Mouse (Mus musculus) fibroblast of lung, adult 2 months (primary cell): ENCODE data around the gene Atp6v1g2.

ENCODE experiments used
- DNase-seq: peaks from one replicate; pipeline ENCODE4 v3.0.0-alpha.2; 2011; ENCODE audit warnings: low read depth

Gene Atp6v1g2

DNA sequence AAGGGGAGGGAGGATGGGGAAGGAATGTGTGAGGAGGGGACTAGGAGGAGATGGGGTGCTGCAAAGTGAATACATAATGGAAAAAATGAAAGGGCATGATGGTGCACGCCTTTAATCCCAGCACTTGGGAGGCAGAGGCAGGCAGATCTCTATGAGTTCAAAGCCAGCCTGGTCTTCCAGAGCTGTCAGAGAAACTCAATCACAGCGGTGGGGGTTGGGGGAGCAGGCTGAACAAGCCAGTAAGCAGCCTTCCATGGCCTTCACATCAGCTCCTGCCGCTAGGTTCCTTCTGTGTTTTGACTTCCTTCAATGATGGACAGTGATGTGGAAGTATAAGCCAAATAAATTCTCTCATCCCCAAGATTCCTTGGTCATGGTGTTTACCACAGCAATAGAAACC is 21.8 kb downstream of the Atp6v1g2 start:
- DNase-seq = no peak

DNA sequence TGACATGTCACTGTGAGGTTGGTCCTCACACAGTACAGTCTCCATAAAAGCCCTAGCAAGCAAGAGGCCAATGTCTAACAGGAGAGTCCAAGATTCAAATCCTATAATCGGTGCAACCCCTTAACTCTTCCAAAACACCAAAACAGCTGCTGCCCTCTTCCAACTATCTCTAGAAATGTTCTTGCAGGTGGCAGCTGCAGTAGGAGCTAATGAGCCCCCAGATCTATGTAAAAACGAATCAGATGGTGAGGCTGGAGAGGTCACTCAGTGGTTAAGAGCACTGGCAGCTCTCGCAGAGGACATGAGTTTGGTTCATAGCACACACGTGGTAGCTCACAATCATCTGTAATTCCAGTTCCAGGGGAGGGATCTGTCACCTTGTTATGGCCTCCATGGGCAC is 22.2 kb downstream of the Atp6v1g2 start:
- no peak for DNase-seq

DNA sequence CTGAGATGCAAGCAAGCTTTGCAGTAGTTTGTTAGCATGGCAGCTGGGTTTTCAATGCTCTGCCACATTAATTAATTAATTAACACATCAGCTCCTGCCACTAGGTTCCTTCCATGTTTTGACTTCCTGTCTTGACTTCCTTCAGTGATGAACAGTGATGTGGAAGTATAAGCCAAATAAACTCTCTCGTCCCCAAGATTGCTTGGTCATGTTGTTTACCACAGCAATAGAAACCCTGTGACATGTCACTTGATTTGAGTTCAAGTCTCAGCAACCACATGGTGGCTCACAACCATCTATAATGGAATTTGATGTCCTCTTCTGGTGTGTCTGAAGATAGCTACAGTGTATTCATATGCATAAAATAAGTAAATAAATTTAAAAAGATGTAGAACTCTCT is 23.9 kb downstream of the Atp6v1g2 start:
- no peak for DNase-seq

DNA sequence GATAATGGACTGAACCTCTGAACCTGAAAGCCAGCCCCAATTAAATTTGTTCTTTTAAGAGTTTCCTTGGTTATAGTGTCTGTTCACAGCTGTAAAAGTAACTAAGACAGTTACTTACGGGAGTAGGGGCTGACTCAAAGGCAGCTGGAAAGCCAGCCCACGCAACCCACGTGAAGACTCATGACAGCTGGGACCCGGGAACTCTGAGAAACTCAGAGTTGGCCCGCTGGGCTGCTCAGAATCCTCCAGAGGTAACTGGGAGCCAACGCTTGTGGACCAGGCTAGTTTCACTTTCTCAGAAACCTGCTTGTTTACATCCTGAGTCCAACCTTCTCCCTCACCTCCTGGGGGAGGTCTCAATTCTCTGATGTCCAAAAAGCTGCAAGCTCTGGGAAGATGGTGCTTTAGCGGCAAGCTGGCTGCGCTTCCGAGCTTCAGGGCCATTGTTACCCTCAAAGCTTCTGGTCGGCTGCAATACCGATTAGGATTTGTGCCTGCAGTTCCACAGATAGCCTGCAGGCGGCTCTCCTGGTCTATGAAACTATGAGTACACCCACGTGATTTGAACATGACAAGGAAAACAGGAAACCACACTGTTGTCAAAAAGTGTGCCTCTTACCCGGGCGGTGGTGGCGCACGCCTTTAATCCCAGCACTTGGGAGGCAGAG is 24.5 kb downstream of the Atp6v1g2 start:
- DNase-seq = peak; percentile 84

DNA sequence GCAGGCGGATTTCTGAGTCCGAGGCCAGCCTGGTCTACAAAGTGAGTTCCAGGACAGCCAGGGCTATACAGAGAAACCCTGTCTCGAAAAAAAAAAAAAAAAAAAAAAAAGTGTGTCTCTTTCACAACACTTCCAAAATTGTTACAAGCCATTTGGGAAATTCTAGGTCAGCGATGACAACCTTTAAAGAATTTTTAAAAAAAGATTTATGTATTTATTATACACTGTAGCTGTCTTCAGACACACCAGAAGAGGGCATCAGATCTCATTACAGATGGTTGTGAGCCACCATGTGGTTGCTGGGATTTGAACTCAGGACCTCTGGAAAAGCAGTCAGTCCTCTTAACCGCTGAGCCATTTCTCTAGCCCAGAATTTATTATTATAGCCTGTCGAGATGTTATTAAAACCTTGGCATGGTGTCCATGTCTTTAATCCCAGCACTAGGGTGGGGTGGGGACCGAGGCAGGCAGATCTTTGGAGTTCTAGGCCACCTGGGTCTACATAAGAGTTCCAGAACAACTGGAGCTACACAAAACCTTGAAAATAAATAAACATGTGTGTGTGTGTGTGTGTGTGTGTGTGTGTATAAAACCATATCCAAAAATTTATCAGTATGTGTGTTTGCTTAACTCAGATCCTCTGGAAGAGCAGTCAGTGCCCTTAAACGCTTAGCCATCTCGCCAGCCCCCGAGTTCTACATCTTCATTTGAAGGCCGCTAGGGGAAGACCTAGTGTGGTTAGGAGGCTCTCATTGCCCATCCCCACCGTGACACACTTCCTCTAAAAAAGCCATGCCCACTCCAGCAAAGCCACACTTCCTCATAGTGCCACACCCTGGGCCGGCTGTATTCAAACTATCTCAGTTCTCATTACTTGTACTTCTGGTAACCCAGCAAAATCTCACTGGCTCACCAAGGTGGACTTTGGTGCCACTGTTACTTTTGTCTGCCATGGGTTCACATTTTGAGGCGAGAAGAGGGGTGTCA is 25.3 kb downstream of the Atp6v1g2 start:
- DNase-seq = no peak

DNA sequence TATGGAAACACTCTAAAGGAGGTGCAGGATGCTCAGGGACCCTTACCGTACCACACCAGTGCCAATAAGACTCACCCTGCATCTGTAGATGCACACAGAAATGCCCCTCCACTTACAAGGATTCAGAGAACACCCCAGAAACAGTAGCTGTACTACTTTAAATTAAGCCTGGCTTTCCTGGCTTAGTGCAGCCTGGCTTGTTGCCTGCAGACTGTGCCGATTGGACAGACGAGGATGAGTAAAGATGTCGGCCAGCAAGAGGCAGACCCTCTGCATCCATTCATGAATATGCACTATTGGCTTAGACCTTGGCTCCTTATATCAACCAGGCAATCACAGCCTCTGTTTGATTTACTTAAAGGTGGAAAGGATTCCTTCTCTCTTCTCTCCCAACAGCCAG is 26.2 kb downstream of the Atp6v1g2 start:
- no peak for DNase-seq

DNA sequence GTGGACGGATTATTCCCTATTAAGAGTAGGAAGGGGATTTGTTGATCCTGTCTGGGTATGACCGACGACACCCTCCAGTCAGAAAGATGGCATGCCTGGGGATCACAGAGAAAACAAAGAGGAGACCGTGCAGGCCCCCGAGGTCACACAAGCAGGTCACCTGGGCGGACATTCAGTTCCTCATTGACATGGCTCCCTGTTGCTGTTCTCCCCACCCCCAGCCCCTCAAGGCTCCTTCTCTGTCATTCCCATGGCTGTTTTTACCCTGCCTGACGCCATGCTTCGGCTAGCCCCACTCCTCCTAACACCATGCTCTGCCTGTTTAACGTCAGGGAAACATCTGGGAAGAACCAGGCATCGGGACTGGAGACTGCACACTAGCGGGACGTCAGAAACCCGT is 28.2 kb downstream of the Atp6v1g2 start:
- DNase-seq = no peak

DNA sequence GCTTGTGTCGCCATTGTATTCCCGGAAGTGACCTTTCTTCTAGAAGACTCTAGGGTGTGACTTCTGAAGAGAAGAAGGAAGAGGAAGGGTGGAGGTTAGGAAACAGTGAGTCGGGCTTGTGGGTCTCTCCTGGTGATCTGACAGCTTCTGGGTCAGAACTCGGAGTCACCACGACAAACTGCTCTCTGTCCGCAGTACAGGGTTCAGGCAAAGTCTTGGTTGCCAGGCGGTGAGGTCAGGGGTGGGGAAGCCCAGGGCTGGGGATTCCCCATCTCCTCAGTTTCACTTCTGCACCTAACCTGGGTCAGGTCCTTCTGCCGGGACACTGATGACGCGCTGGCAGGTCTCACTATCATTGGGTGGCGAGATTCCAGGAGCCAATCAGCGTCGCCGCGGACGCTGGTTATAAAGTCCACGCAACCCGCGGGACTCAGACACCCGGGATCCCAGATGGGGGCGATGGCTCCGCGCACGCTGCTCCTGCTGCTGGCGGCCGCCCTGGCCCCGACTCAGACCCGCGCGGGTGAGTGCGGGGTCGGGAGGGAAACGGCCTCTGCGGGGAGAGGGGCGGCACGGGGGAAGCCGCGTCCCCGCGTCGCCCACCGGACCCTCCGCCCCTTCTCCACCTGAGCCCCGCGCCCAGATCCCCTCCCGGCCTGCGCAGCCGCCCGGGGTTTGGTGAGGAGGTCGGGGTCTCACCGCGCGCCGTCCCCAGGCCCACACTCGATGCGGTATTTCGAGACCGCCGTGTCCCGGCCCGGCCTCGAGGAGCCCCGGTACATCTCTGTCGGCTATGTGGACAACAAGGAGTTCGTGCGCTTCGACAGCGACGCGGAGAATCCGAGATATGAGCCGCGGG is 29.4 kb downstream of the Atp6v1g2 start, which contains the start of gene H2-D1:
TSS of gene H2-D1 (plus strand) at position 67 of the 859 bp plus-strand sequence.
- peak; percentile 72 for DNase-seq

DNA sequence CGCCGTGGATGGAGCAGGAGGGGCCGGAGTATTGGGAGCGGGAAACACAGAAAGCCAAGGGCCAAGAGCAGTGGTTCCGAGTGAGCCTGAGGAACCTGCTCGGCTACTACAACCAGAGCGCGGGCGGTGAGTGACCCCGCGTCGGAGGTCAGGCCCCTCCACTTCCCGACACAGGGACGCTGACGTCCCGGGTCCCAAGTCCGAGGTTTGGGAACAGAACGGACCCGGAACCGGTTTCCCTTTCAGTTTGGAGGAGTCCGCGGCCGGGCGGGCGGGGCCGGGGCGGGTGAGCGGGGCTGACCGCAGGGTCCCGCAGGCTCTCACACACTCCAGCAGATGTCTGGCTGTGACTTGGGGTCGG is 30.0 kb downstream of the Atp6v1g2 start:
- DNase-seq = no peak

DNA sequence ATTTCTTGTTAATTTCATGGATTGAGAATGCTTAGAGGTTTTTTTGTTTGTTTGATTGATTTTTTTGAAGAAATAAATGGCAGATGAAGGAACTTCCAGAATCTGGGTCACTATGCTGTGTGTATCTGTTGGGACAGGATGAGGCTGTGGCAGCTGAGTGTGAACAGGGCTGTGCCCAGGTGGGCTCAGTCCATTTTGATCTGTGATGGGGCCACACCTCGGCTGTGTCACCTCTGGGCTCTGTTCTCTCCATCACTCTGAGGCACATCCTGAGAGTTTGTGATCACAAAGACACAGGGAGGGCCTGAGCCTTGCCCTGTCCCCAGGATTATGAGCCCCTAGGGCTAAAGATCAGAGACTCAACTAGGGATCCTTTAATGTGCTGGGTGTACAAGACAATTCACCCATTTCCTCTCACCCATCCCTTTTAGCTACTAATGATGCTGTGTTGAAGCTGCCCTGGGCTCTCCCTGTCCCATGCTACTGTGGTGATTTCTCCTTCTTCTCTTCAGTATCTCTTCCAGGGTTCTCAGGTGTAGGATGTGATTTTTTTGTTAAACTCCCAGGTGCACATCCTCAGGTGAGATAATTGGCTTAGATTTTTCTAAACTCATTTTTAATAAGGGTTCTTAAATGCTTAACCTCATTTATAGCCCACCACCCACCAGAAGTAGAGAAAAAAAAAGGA is 34.1 kb downstream of the Atp6v1g2 start:
- no peak for DNase-seq

DNA sequence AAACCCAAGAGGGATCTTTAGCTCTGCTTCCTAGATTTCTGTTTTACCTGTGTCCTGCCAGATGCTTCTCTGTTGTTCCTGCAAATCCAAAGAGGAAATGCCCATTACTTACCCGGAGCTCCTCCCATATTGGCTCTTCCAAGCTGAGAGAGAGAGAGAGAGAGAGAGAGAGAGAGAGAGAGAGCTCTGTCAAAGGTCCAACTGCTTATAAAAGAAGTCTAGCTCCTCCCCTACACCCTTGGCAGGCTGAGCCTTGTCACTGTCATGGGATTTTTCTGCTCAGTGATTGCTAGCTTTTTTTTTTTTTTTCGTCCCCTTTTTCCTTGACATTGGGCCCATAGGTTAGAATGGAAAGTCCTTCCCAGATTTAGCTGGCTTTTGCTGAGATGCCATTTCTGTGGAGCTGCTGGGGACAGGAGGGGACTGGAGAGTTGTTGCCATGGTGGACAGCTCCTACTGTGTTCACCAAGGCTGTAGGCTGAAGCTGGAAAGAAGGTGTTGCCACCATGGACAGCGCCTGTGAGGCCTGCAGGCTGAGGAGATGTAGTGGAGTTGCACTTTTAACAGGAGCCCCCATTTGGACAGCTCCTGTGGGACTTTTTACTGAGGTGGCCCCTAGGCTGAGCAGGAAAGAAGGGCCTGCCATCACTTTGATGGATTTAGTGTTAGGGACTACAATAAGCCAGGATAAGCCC is 36.3 kb downstream of the Atp6v1g2 start:
- no peak for DNase-seq

DNA sequence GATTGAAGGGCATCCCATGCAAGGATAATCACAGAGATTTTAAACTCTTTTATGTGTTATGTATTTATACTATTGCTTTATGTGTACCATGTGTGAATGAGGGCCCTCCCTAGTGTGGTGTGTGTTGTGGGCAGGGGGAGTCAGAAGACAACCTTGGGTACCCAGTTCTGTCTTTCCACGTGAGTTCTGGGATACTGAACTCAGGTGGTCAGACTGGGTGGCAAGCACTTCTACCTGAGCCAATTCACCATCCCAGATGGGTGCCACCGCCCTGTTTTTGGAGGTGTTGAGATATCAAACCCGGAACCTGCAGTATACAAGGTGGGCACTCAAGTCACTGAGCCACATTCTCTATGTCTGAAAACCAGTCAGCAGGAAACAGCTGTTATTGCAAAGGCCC is 38.8 kb downstream of the Atp6v1g2 start:
- DNase-seq = no peak

DNA sequence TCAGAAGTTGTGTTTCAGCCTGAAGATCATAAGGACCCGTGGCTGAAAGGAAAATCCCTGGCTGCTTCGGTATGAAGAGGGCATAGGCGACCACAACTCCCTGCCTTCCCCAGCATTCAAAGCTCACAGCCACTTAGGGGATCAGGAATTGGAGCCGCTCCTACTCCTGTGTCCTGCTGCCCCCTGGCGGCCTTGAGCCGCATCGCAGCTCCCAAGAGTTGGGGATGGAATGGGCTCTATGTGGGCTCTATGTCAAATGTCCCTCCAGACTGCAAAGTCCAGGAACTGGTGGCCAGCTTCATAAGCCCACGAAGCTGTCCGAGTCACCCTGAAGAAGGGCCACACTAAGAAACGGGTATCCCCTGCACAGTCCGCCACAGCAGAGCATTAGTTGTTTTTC is 41.3 kb downstream of the Atp6v1g2 start:
- DNase-seq = peak; percentile 17

DNA sequence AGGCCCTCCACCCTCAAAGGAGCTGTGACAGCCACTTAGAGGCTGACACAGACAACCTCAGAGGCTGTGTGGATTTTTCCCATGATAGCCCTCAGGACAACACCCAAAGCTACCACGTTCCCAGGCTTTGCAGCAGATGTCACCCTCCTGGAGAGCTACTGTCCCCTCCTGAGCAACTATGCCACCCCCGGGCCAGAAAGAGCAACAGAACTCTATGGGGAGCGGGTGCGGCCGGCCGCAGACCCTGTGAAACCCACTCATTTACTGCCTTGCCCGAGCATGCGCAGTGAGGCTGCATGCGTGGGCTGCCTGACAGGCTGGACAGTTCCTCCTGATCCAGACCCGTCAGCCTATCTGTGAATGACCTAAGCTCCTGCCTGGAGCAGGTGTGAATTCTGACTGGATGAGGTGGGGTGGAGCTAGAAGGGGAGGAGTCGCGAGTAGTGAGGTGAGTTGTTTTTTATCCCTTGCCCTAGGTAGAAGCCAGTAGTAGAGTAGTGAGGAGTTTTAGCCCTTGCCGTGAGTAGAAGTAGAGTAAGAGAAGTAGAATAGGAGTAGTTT is 42.9 kb downstream of the Atp6v1g2 start:
- DNase-seq = no peak

DNA sequence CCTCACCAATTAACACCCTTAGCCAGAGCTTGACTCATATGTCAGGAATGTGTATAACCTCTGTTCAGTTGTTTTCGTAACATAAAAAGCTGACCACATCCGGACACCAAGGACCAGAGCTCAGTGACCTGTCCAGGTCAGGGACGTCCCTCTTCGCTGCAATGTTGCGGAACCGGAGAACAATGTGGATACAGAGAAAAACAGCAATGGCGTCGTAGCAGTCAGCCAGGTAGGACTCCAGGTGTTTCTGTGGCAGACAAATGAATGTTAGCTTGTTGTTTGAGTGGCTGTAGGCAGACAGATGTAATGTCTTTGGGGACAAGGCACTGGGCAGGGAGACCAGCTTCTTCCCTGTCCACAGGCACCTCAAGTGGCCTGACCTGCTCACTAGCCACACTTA is 44.6 kb downstream of the Atp6v1g2 start:
- DNase-seq = no peak

DNA sequence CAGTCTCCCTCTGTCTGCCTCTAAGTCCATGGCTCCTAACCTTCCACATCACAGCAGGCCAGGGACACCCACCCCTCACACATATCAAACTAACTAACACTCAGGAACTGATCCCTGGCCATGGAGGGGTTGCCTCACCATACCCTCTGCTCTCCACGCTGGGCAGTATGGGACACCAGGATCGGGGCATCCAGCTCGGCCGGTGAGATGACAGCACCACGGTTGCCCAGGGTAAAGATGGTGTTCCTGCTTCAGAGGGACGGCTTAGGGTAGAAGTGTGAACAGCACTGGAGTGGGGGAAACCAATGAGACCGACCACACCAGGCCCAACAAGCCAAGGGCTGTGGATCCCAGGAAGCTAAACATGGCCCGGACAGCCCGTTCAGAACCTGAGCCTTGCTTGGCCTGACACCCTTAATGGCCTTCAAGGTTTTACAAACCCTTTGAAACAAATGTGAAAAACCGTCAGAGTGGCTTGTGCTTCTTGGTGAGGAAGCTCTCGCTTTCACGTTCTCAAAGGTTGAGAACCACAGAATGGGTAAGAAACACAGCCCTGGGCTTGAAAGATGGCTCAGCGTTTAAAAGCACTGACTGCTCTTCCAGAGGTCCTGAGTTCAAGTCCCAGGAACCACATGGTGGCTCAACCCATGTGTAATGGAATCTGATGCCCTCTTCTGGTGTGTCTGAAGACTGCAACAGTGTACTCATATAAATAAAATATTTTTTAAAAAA is 45.7 kb downstream of the Atp6v1g2 start:
- no peak for DNase-seq

DNA sequence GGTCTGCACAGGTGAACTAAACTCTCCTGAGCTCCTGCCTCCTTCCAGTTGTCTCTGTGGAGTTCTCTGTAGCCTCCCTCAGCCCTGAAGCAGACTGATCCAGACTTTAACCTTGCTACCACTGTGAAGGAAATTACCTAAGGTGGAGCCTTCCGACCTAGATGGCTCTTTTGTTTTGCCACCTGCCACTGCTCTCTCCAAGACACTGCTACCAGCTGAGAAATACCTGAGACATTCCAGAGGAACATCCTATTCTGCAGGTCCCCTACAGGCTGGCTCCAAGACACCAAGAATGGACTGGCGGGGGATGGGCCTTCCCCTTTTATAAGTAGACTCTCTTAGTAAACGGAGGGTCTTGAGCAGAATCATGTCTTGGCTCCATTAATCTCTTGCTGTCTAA is 46.8 kb downstream of the Atp6v1g2 start:
- no peak for DNase-seq

DNA sequence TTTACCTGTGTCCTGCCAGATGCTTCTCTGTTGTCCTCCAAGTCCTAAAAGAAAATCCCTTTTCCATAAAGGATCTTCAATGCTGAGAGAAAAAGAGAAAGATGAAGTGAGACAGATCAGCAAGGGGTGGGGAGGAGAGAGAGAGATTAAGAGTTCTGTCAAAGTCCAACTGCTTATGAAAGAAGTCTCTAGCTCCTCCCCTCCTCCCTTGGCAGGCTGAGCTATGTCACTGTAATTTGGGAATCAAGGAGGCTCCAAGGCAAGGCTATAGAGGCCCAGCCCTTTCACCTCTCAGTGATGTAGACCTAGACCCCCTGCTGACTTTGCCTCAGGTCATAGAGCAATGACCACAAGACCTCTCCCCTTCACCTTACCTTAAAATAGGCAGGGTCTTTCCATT is 52.0 kb downstream of the Atp6v1g2 start:
- no peak for DNase-seq
